Mouse (Mus musculus) heart, embryonic 16.5 days (tissue): Measurements from ENCODE around the gene Dclre1a. TPM values are rescaled to one million over a fixed set of nuclear protein-coding genes. Genes with fewer than 3 reads are reported as not detected.
"Not testable (repeated sequence)": the region's sequence is repeated elsewhere in the genome, so short reads cannot be mapped to it uniquely, and the experiment has no call there.

Experiments used
- ATAC-seq: fragments of 200-750 bp; cut with Nextera tagmentation; replicated peaks from 2 replicates; pipeline ENCODE4 v1.8.0; 2017; ENCODE audit warnings: moderate number of reproducible peaks; ENCODE audit not compliant: insufficient read depth, low FRiP score; ENCODE audit errors: extremely low read depth
- H3K27ac ChIP-seq: fragments of 300-500 bp; sonication (generic); 2 replicates; pipeline ENCODE4 v1.5.1; 2014; ENCODE audit warnings: mild to moderate bottlenecking, low read length, control low read depth, moderate library complexity
- H3K27me3 ChIP-seq: fragments of 300-500 bp; sonication (generic); 2 replicates; pipeline ENCODE4 v1.6.1; 2014; ENCODE audit warnings: low read length, mixed read lengths; ENCODE audit not compliant: control insufficient read depth, insufficient read depth
- H3K36me3 ChIP-seq: fragments of 300-500 bp; sonication (generic); 2 replicates; pipeline ENCODE4 v1.6.1; 2014; ENCODE audit not compliant: control insufficient read depth, insufficient read depth
- H3K4me1 ChIP-seq: fragments of 300-500 bp; sonication (generic); 2 replicates; pipeline ENCODE4 v1.6.1; 2014; ENCODE audit warnings: low read length, mixed read lengths; ENCODE audit not compliant: control insufficient read depth, insufficient read depth
- H3K4me2 ChIP-seq: fragments of 300-500 bp; sonication (generic); 2 replicates; pipeline ENCODE4 v1.6.1; 2014; ENCODE audit warnings: low read depth, mild to moderate bottlenecking, control low read depth, low read length
- H3K4me3 ChIP-seq: fragments of 300-500 bp; sonication (generic); 2 replicates; pipeline ENCODE4 v1.5.1; 2014; ENCODE audit warnings: mild to moderate bottlenecking, control low read depth, low read length
- H3K9ac ChIP-seq: fragments of 300-500 bp; sonication (generic); 2 replicates; pipeline ENCODE4 v1.6.1; 2014; ENCODE audit warnings: low read length, control low read depth
- H3K9me3 ChIP-seq: fragments of 300-500 bp; sonication (generic); replicated peaks from 2 replicates; pipeline ENCODE4 v1.6.1; 2016; ENCODE audit warnings: low read length; ENCODE audit not compliant: control insufficient read depth
- WGBS: fragments of 180-500 bp; shearing (Covaris S2); extraction: QIAGEN DNeasy Blood & Tissue Kit; methylation state at CpG from one replicate; pipeline ENCODE4 v1.1.7; 2014; 5-methylcytosine and 5-hydroxymethylcytosine counted together
- polyA plus RNA-seq: library from polyadenylated mRNA; unstranded; fragments of >200 nt; fragmentation: Nextera tagmentation; extraction: Ambion mirVana; gene quantifications from 2 replicates; pipeline ENCODE4 v1.2.1, GENCODE M21; 2015

Gene Dclre1a
- polyA plus RNA-seq, 1 experiment from 2014 or later = 13.4 TPM

DNA sequence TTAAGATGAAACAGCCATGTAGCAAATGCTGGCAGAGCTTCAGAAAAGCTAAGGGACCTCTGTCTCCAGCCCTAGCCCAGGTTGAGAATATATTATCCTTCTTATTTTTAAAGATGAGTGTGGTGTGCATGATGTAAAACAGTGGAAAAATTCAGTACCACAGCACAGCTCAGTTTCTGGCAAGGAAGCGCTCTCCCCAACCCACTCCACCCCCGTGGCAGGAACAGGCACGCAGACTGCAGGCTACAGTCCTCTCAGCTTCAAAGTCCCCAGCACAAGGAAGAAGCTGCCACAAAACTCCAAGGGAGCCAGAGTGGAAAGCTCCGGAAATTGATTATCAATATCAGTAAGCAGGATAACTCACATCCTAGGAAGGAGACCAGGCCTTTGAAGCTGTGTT lies 36.8 kb downstream of the Dclre1a start:
- not testable (repeated sequence) for H3K27ac ChIP-seq, H3K4me1 ChIP-seq, H3K4me2 ChIP-seq, H3K9me3 ChIP-seq, H3K27me3 ChIP-seq, H3K36me3 ChIP-seq, H3K4me3 ChIP-seq, ATAC-seq, H3K9ac ChIP-seq
- no CpG with 5 or more reads among the region's 4 CpGs for WGBS

- H3K4me1 ChIP-seq, H3K9ac ChIP-seq, H3K9me3 ChIP-seq, ATAC-seq, H3K4me3 ChIP-seq, H3K27ac ChIP-seq, H3K36me3 ChIP-seq, H3K27me3 ChIP-seq, H3K4me2 ChIP-seq: not testable (repeated sequence)
- no CpG with 5 or more reads among the region's 5 CpGs for WGBS
Observed at GRCm38 (mm10) chr19:56503525-56503924, 44.5 kb downstream of the Dclre1a start.

DNA sequence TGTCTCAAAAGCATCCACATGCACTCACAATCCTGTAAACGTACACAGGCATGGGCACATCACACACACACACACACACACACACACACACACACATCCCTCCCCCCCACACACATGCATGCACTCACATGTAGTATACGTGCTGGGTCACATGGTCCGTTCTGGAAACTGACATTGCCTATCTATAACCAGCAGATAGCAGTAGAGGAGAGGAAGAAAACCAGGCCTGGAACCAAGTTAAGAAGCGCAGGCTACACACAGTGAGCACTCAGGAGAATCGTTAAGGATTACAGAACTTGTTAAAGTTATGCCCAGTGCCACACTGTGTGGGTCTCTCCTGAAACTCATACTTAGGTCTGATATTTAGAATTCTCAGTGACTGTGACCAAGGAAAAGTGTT lies 45.0 kb downstream of the Dclre1a start:
- H3K27me3 ChIP-seq, H3K9ac ChIP-seq, H3K4me1 ChIP-seq, H3K36me3 ChIP-seq, ATAC-seq, H3K9me3 ChIP-seq, H3K4me2 ChIP-seq, H3K4me3 ChIP-seq, H3K27ac ChIP-seq: not testable (repeated sequence)
- no CpG with 5 or more reads among the region's 5 CpGs for WGBS

GRCm38 (mm10) chr19:56494157-56494556 lies 53.9 kb downstream of the Dclre1a start:
- WGBS = no CpG with 5 or more reads among the region's 2 CpGs
- H3K9me3 ChIP-seq, ATAC-seq: not testable (repeated sequence)

GRCm38 (mm10) chr19:56489601-56490000 lies 58.4 kb downstream of the Dclre1a start:
- H3K4me1 ChIP-seq = peaks cover 7% of the 10 kb centered on the region; the same call in 1 of the 2 replicates
- ATAC-seq = no peak
- no peaks in the 10 kb centered on the region for H3K27me3 ChIP-seq
- H3K9me3 ChIP-seq = no peaks in the 10 kb centered on the region
- 74% methylated on average over 6 of the region's 6 CpGs for WGBS
- no peak overlapping the region for H3K27ac ChIP-seq
- H3K36me3 ChIP-seq = no peaks in the 10 kb centered on the region
- no peak overlapping the region for H3K9ac ChIP-seq
- no peak overlapping the region for H3K4me3 ChIP-seq
- no peak overlapping the region for H3K4me2 ChIP-seq

More at GRCm38 (mm10) chr19:56494157-56494556, 53.9 kb downstream of the Dclre1a start:
- not testable (repeated sequence) for H3K4me1 ChIP-seq, H3K4me3 ChIP-seq, H3K9ac ChIP-seq, H3K27ac ChIP-seq, H3K36me3 ChIP-seq, H3K27me3 ChIP-seq, H3K4me2 ChIP-seq

GRCm38 (mm10) chr19:56487339-56487738 lies 60.7 kb downstream of the Dclre1a start:
- no peak overlapping the region for H3K4me3 ChIP-seq
- 89% methylated on average over 2 of the region's 2 CpGs for WGBS
- no peaks in the 10 kb centered on the region for H3K9me3 ChIP-seq
- no peaks in the 10 kb centered on the region for H3K27me3 ChIP-seq
- H3K4me1 ChIP-seq = peaks cover 7% of the 10 kb centered on the region; the same call in 1 of the 2 replicates
- H3K9ac ChIP-seq = no peak overlapping the region
- no peaks in the 10 kb centered on the region for H3K36me3 ChIP-seq
- ATAC-seq = no peak
- no peak overlapping the region for H3K27ac ChIP-seq
- H3K4me2 ChIP-seq = no peak overlapping the region

GRCm38 (mm10) chr19:56486926-56487325 lies 61.1 kb downstream of the Dclre1a start:
- H3K27ac ChIP-seq = no peak overlapping the region
- WGBS = 63% methylated on average over 7 of the region's 7 CpGs

DNA sequence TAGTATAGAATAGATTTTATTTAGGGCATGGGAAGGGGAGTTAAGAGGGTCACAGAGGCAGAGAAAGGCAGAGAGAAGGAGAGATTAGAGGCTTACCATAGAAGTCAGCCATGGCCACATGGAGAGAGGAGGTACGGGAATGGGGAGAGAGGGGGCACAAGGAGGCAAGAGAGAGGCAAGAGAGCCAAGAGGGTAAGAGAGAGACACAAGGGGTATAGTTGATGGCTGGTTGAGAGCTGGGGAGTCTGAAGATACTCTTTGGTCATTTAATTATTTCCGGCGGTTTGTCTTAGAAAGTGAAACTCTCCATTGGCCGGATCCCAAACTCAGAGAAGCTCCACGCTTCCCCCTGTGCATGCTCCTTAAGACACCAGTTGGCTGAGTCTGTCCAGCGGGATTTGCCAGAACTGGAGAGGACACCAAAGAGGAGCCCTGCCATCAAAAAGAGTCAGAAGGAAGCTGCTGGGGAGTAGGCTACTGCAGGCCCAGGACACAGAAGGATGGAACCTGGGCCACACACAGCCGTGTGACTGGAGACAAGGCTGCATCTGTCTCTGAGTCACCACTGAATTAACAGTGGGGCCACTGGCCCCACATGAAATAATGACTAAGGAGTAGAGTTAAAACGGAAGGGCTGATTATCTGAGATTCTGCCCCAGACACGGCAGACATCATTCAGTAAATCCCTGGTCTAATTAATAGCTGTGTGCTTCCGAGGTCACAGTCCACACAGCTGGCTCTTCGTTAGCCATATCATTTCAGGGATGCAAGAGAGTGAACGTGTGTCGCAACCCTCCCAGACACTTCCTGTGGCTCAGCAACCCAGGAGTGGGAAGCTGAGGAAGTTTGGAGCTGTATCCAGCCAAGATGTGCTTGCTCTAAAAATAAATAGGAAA lies 62.4 kb downstream of the Dclre1a start:
- no peaks in the 10 kb centered on the region for H3K36me3 ChIP-seq
- 51% methylated on average over 13 of the region's 13 CpGs for WGBS
- H3K9me3 ChIP-seq = no peaks in the 10 kb centered on the region
- ATAC-seq = peak; percentile 32; the same call in 1 of the 2 replicates
- H3K27me3 ChIP-seq = no peaks in the 10 kb centered on the region
- H3K4me1 ChIP-seq = peaks cover 7% of the 10 kb centered on the region; the same call in 1 of the 2 replicates
- H3K4me2 ChIP-seq = no peak overlapping the region
- H3K9ac ChIP-seq = no peak overlapping the region
- peak overlapping the region; percentile 34 for H3K27ac ChIP-seq
- no peak overlapping the region for H3K4me3 ChIP-seq

More at GRCm38 (mm10) chr19:56486926-56487325, 61.1 kb downstream of the Dclre1a start:
- peaks cover 7% of the 10 kb centered on the region; the same call in 1 of the 2 replicates for H3K4me1 ChIP-seq
- no peak overlapping the region for H3K4me3 ChIP-seq
- H3K9ac ChIP-seq = no peak overlapping the region
- no peak for ATAC-seq
- H3K4me2 ChIP-seq = no peak overlapping the region
- H3K27me3 ChIP-seq = no peaks in the 10 kb centered on the region
- no peaks in the 10 kb centered on the region for H3K36me3 ChIP-seq
- no peaks in the 10 kb centered on the region for H3K9me3 ChIP-seq

GRCm38 (mm10) chr19:56484630-56485375 lies 63.2 kb downstream of the Dclre1a start:
- Histone ChIP-seq H3K27me3 (no peaks in the 10 kb centered on the region), H3K27ac (no peak overlapping the region), H3K36me3 (no peaks in the 10 kb centered on the region), H3K9me3 (no peaks in the 10 kb centered on the region), H3K4me1 (peaks cover 7% of the 10 kb centered on the region; the same call in 1 of the 2 replicates), H3K9ac (no peak overlapping the region), H3K4me3 (no peak overlapping the region), H3K4me2 (no peak overlapping the region)
- ATAC-seq = no peak
- 58% methylated on average over 13 of the region's 13 CpGs for WGBS
